Mouse (Mus musculus) heart, adult 8-10 months (tissue): ENCODE data around the gene Usp24. TPM values are rescaled to one million over a fixed set of nuclear protein-coding genes. Genes with fewer than 3 reads are reported as not detected.

Experiments
- DNase-seq: peaks from one replicate; pipeline ENCODE4 v3.0.0; 2022; ENCODE audit warnings: low spot score
- total RNA-seq, 4 experiments: library from RNA; stranded (reverse); gene quantifications; 2 replicates each; pipeline ENCODE4 v1.2.4; 2022

The Usp24 gene
- total RNA-seq, result 10 to 100 TPM; 46.9 to 59.1 (median 53.0) TPM

GRCm38 (mm10) chr4:106315921-106316350 is at the start of gene Usp24:
Gene Usp24, plus strand, starts transcription at chr4:106316213.
- peak; percentile 58 for DNase-seq

GRCm38 (mm10) chr4:106276937-106277336 is 39.1 kb upstream of the Usp24 start:
- DNase-seq, result no peak

- no peak for DNase-seq
These were observed 36.8 kb upstream of the Usp24 start for GRCm38 (mm10) chr4:106279177-106279576.

GRCm38 (mm10) chr4:106281128-106281491 is 34.9 kb upstream of the Usp24 start:
- no peak for DNase-seq

- no peak for DNase-seq
These were observed 34.4 kb upstream of the Usp24 start for GRCm38 (mm10) chr4:106281492-106282122.

- no peak for DNase-seq
These were observed 33.9 kb upstream of the Usp24 start for GRCm38 (mm10) chr4:106282123-106282510.

- DNase-seq, result no peak
These were observed 28.9 kb upstream of the Usp24 start for GRCm38 (mm10) chr4:106286958-106287743.

GRCm38 (mm10) chr4:106290201-106290600 is 25.8 kb upstream of the Usp24 start:
- no peak for DNase-seq

- DNase-seq, result no peak
These were observed 23.2 kb upstream of the Usp24 start for GRCm38 (mm10) chr4:106292823-106293222.

GRCm38 (mm10) chr4:106293378-106294090 is 22.5 kb upstream of the Usp24 start:
- no peak for DNase-seq

GRCm38 (mm10) chr4:106295696-106296095 is 20.3 kb upstream of the Usp24 start:
- DNase-seq, result no peak

GRCm38 (mm10) chr4:106296412-106297086 is 19.5 kb upstream of the Usp24 start:
- no peak for DNase-seq

- DNase-seq, result no peak
These were observed 14.7 kb upstream of the Usp24 start for GRCm38 (mm10) chr4:106301346-106301745.

GRCm38 (mm10) chr4:106308090-106308489 is 7.9 kb upstream of the Usp24 start:
- DNase-seq, result no peak

- DNase-seq, result no peak
These were observed 3.4 kb upstream of the Usp24 start for GRCm38 (mm10) chr4:106312651-106313050.

- DNase-seq, result no peak
These were observed 2.9 kb upstream of the Usp24 start for GRCm38 (mm10) chr4:106313070-106313469.

GRCm38 (mm10) chr4:106313874-106314273 is 2.1 kb upstream of the Usp24 start:
- no peak for DNase-seq

GRCm38 (mm10) chr4:106314291-106314690 is 1.7 kb upstream of the Usp24 start:
- no peak for DNase-seq

- peak; percentile 39 for DNase-seq
These were observed 552 bp downstream of the Usp24 start for GRCm38 (mm10) chr4:106316351-106317178.

GRCm38 (mm10) chr4:106317179-106318055 is 1.4 kb downstream of the Usp24 start:
- DNase-seq, result no peak
